Mouse (Mus musculus): ENCODE measurements around the gene Prpsap1. TPM values are rescaled to one million over a fixed set of nuclear protein-coding genes. Genes with fewer than 3 reads are reported as not detected.
"Not testable (repeated sequence)": the region's sequence is repeated elsewhere in the genome, so short reads cannot be mapped to it uniquely, and the experiment has no call there.

Prpsap1 gene
- polyA plus RNA-seq, 1 experiment from 2014 or later = 162 TPM

DNA sequence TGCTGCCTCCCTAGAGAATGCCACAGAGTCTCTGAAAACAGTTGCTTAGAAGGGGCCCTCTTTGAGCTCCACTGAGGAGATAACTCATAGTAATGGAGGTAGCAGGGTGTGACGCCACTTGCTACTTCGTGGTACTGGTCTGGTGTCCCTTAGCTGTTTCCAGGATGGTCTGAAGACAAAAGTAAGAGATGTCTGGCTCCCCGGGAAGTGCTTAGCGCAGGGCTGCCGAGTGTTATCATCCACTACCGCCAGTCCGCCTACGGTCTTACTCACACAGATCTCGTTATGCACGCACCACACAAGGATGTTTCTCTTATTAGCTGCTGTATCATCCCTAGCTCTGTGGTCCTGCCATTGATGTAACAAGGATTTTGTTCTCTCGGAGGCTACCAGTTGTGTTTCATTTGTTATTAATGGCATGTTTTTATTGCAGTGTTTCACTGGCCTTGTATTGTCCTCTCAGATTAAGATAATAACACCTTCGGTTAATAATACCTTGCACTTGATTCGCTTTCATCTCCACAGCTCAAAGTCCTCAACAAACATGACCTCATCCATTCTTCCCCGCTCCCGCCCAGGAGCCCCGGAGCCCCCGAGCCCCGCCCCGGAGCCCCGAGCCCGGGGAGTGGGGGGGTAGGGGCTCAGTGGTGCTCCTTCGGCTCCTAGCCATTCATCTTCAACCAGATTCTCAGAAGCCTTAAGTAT, 63.1 kb downstream of the Prpsap1 start:
- WGBS = 45% methylated on average over 22 of the region's 22 CpGs
- Histone ChIP-seq H3K4me2 (replicated peaks) (no peak overlapping the region), H3K9me3 (ENCODE audit: control insufficient read depth, low read length) (no peaks in the 10 kb centered on the region), H3K9ac (no peak overlapping the region), H3K27ac (no peak overlapping the region), H3K4me3 (replicated peaks; ENCODE audit: low read length) (no peak overlapping the region), H3K27me3 (ENCODE audit: control insufficient read depth, insufficient read depth, low read length) (no peaks in the 10 kb centered on the region), H3K4me1 (replicated peaks; ENCODE audit: control insufficient read depth, insufficient read depth, low read length) (peaks cover 8% of the 10 kb centered on the region), H3K36me3 (replicated peaks; ENCODE audit: control insufficient read depth, insufficient read depth) (peaks cover 3% of the 10 kb centered on the region; the same call in 1 of the 2 replicates)
- no peak for DNase-seq (ENCODE audit: low spot score)
- ATAC-seq (ENCODE audit: low FRiP score) = no peak

DNA sequence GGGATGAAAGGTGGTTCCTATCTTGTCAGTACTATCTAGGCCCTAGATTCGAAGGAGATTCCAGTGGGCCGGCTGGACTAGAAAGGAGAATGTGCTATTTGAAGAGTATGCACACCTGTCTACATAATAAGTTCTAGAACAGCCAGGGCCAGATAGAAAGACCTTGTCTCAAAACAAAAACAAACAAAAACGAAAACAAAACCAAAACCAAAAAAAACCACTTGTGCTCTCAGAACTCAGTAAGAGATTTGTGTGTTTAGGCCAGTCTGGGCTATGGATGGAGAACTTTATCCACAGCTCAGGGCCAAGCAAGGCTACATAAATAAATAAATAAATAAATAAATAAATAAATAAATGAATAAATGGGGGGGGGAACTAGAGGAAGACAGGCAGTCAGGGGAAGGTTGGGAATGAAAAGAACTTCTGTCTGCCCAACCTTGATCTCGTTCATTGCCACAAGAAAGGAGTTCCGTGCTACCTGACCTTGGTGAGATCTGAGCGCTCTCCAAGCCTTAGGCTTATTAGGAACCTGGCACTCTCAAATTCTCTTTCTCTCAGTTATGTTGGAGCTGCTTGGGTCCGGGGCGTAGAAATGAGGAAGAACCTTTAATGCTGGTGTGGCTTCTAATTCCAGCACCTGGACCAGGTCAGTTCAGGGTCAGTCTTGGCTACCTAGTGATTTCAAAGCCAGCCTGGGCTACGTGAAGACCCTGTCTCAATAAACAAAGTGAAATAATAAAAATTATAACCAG, 64.0 kb downstream of the Prpsap1 start:
- no peak overlapping the region for H3K9ac ChIP-seq
- no peak overlapping the region for H3K4me3 ChIP-seq (replicated peaks; ENCODE audit: low read length)
- no peak overlapping the region for H3K27ac ChIP-seq
- no peaks in the 10 kb centered on the region for H3K27me3 ChIP-seq (ENCODE audit: control insufficient read depth, insufficient read depth, low read length)
- 84% methylated on average over 9 of the region's 9 CpGs for WGBS
- H3K4me1 ChIP-seq (replicated peaks; ENCODE audit: control insufficient read depth, insufficient read depth, low read length) = no peaks in the 10 kb centered on the region
- H3K36me3 ChIP-seq (replicated peaks; ENCODE audit: control insufficient read depth, insufficient read depth) = no peaks in the 10 kb centered on the region
- DNase-seq (ENCODE audit: low spot score) (no peak), ATAC-seq (ENCODE audit: low FRiP score) (no peak)
- H3K4me2 ChIP-seq (replicated peaks) = no peak overlapping the region
- H3K9me3 ChIP-seq (ENCODE audit: control insufficient read depth, low read length) = no peaks in the 10 kb centered on the region

DNA sequence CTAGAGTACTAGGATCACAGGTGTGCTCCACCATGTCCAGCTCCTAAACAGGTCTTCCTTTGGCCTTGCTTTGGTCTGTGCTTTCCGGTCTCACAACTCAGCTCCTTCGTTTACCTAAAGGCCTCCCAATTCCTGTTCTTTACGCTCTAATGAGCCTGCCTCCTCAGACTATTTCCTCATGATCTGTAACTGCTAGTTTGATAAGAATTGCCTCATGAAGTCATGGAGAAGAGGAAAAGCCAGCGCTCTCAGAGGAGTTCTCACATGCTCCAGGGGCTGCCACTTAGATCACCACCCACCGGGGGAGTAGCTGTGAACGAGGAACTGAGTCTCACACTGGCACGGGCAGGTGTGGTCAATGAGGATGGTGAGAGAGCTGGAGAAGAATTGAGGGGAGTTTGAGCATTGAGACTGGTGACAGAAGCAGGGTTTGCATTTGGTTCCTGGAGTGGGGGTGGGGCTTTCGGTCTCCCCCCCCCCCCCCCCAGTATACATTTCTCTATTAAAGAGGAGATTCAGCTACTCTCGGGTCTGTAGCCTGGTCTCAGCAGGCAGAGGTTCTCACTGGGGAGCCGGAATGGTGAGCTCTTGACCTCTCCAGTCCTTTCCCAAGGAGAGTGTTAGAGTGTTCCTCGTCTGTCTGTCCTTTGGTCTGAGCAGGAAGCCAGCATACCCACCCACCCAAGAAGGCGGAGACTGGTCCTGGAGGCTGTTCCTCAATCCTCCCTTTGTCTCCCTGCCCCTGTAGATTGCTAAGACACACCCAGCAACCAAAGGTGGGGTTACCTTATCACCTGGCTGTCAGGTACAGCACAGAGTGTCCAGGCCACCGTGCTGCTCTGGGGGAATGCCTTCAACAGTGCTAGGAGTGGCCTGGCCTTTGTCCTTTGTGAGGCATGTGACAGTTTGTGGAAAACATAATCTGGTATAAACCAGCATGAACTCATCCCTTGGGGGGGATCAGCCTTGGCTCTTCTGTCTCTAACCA, 64.8 kb downstream of the Prpsap1 start:
- 58% methylated on average over 13 of the region's 13 CpGs for WGBS
- no peak overlapping the region for H3K4me2 ChIP-seq (replicated peaks)
- ATAC-seq (ENCODE audit: low FRiP score) (no peak), DNase-seq (ENCODE audit: low spot score) (no peak)
- H3K9me3 ChIP-seq (ENCODE audit: control insufficient read depth, low read length) = no peaks in the 10 kb centered on the region
- H3K9ac ChIP-seq = no peak overlapping the region
- no peaks in the 10 kb centered on the region for H3K36me3 ChIP-seq (replicated peaks; ENCODE audit: control insufficient read depth, insufficient read depth)
- no peaks in the 10 kb centered on the region for H3K4me1 ChIP-seq (replicated peaks; ENCODE audit: control insufficient read depth, insufficient read depth, low read length)
- no peak overlapping the region for H3K27ac ChIP-seq
- H3K4me3 ChIP-seq (replicated peaks; ENCODE audit: low read length) = no peak overlapping the region
- no peaks in the 10 kb centered on the region for H3K27me3 ChIP-seq (ENCODE audit: control insufficient read depth, insufficient read depth, low read length)

- Histone ChIP-seq H3K27ac (no peak overlapping the region), H3K9ac (no peak overlapping the region), H3K4me1 (replicated peaks; ENCODE audit: control insufficient read depth, insufficient read depth, low read length) (no peaks in the 10 kb centered on the region), H3K27me3 (ENCODE audit: control insufficient read depth, insufficient read depth, low read length) (no peaks in the 10 kb centered on the region), H3K4me2 (replicated peaks) (no peak overlapping the region), H3K36me3 (replicated peaks; ENCODE audit: control insufficient read depth, insufficient read depth) (no peaks in the 10 kb centered on the region), H3K4me3 (replicated peaks; ENCODE audit: low read length) (no peak overlapping the region), H3K9me3 (ENCODE audit: control insufficient read depth, low read length) (no peaks in the 10 kb centered on the region)
- DNase-seq (ENCODE audit: low spot score) = no peak
- WGBS = 79% methylated on average over 6 of the region's 6 CpGs
- ATAC-seq (ENCODE audit: low FRiP score) = no peak
These were observed 67.0 kb downstream of the Prpsap1 start for GRCm38 (mm10) chr11:116426852-116427575.

DNA sequence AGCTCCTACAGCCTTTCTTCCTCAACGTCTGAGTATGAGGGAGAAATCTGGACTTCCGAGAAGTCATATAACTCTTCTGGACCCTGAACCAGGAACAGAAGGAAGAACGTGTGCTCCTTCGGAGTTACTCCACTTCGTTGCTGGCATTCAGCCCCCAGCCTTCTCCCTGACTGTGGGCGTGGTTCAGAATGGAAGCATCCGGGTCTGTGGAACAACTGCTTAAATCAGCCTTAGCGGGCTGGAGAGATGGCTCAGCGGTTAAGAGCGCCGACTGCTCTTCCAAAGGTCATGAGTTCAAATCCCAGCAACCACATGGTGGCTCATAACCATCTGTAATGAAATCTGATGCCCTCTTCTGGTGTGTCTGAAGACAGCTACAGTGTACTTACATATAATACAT, 67.7 kb downstream of the Prpsap1 start:
- not testable (repeated sequence) for H3K4me2 ChIP-seq (replicated peaks); H3K9me3 ChIP-seq (ENCODE audit: control insufficient read depth, low read length); H3K36me3 ChIP-seq (replicated peaks; ENCODE audit: control insufficient read depth, insufficient read depth); H3K27me3 ChIP-seq (ENCODE audit: control insufficient read depth, insufficient read depth, low read length); ATAC-seq (ENCODE audit: low FRiP score); DNase-seq (ENCODE audit: low spot score); H3K4me3 ChIP-seq (replicated peaks; ENCODE audit: low read length); H3K9ac ChIP-seq; H3K4me1 ChIP-seq (replicated peaks; ENCODE audit: control insufficient read depth, insufficient read depth, low read length); H3K27ac ChIP-seq
- WGBS = 88% methylated on average over 11 of the region's 11 CpGs

DNA sequence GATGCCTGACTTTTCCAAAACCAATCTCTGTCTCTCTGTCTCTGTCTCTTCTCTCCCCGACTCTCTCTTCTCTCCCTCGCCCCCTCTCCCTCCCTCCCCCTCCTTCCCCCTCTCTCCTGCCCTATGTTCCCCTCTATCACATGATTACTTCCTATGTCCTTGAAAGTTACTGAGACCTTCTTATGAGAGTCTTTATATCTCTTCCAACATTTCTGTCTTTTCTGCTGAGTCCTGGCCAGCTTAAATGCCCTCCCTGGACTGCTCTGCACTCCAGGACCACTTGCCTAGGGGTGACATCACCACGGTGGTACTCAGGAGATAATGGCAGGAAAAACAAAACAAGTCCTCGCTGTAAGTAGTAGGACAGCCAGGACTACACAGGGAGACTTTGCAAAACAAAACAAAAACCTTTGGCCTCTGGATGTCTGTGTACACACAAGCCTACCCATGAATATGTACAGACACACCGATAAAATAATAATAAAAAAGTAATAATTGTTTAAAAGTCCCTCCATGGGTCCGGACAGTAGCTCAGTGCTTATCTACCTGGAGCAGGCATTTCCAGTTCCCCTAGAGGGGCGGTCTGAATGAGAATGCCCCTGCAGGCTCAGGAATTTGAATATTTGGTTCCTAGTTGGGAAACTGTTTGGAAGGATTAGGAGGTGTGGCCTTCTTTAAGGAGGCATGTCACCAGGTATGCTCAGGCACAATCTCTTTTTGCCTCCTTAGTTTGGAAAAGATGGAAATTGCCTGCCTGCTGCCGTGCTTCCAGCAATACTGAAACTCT, 69.2 kb downstream of the Prpsap1 start:
- no peaks in the 10 kb centered on the region for H3K9me3 ChIP-seq (ENCODE audit: control insufficient read depth, low read length)
- WGBS = 59% methylated on average over 8 of the region's 8 CpGs
- ATAC-seq (ENCODE audit: low FRiP score) = no peak

DNA sequence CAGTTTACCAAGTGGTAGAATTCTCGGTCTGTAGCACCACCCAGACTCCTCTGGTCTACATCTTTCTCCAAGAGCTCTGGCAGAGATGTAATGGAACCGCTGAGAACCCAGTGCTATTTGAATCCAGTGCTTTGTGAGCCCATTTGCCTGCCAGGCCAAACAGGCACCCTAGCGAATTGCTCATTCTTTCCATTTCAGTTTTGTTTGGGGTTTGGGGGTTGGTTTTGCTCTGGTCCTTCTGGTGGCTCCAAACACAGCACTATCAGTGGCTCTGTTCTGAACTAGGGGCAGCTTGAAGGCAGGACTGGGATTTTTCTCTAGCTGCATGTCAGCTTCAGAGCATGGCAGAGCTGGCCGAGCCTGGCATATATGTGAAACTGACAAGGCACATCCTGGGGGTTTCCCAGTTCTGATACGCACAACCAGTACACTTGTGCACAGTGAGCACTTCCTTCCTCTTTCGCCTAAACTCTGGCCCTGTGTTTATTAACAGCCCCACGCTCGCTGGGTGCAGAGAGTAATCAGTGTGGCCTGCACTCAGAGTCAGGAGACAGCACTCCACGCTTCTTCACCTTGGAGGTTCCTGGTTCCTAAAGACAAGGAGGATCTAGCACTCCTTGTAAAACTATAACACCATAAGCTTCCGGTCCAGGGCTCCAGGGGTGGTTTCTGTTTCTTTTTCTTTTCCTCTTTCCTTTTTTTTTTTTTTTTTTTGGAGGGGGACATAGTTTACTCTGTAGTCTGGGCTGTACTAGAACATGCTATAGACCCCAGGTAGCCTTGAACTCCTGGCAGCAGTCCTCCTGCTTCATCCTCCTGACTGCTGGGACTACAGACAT, 70.0 kb downstream of the Prpsap1 start:
- 85% methylated on average over 10 of the region's 10 CpGs for WGBS
- Histone ChIP-seq H3K36me3 (replicated peaks; ENCODE audit: control insufficient read depth, insufficient read depth) (no peaks in the 10 kb centered on the region), H3K27ac (no peak overlapping the region), H3K9me3 (ENCODE audit: control insufficient read depth, low read length) (no peaks in the 10 kb centered on the region), H3K4me3 (replicated peaks; ENCODE audit: low read length) (no peak overlapping the region), H3K4me1 (replicated peaks; ENCODE audit: control insufficient read depth, insufficient read depth, low read length) (no peaks in the 10 kb centered on the region), H3K27me3 (ENCODE audit: control insufficient read depth, insufficient read depth, low read length) (no peaks in the 10 kb centered on the region), H3K4me2 (replicated peaks) (no peak overlapping the region), H3K9ac (no peak overlapping the region)
- DNase-seq (ENCODE audit: low spot score) (no peak), ATAC-seq (ENCODE audit: low FRiP score) (no peak)

More for the DNA sequence above, 69.2 kb downstream of the Prpsap1 start:
- Histone ChIP-seq H3K4me3 (replicated peaks; ENCODE audit: low read length) (no peak overlapping the region), H3K9ac (no peak overlapping the region), H3K4me2 (replicated peaks) (no peak overlapping the region), H3K27ac (no peak overlapping the region), H3K4me1 (replicated peaks; ENCODE audit: control insufficient read depth, insufficient read depth, low read length) (no peaks in the 10 kb centered on the region), H3K27me3 (ENCODE audit: control insufficient read depth, insufficient read depth, low read length) (no peaks in the 10 kb centered on the region), H3K36me3 (replicated peaks; ENCODE audit: control insufficient read depth, insufficient read depth) (no peaks in the 10 kb centered on the region)
- no peak for DNase-seq (ENCODE audit: low spot score)

DNA sequence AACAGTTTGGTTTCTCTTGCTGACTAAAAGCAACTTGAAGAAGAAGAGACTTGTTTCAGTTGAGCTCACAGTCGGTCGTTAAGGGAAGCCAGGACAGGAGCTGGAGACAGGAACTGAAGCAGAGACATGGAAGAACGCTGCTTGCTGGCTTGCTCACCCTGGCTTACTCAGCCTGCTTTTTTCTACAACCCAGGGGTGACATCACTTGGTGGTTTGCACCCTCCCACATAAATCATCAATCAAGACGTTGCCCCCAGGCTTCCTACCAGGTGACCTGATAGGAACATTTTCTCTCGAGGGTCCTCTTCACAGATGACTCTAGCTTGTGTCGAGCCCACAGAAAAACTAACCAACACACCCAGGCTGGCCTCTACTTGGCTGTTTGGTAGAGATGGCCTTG, 70.8 kb downstream of the Prpsap1 start:
- Histone ChIP-seq H3K4me2 (replicated peaks) (no peak overlapping the region), H3K9me3 (ENCODE audit: control insufficient read depth, low read length) (no peaks in the 10 kb centered on the region), H3K9ac (no peak overlapping the region), H3K4me3 (replicated peaks; ENCODE audit: low read length) (no peak overlapping the region), H3K36me3 (replicated peaks; ENCODE audit: control insufficient read depth, insufficient read depth) (no peaks in the 10 kb centered on the region), H3K27me3 (ENCODE audit: control insufficient read depth, insufficient read depth, low read length) (no peaks in the 10 kb centered on the region), H3K27ac (no peak overlapping the region), H3K4me1 (replicated peaks; ENCODE audit: control insufficient read depth, insufficient read depth, low read length) (no peaks in the 10 kb centered on the region)
- WGBS = 81% methylated on average over 6 of the region's 6 CpGs
- no peak for DNase-seq (ENCODE audit: low spot score)
- no peak for ATAC-seq (ENCODE audit: low FRiP score)
